Mouse (Mus musculus) cerebellum, adult 9-11 months (tissue): Measurements from ENCODE around the gene Abhd18.
"Not testable (repeated sequence)": the region's sequence is repeated elsewhere in the genome, so short reads cannot be mapped to it uniquely, and the experiment has no call there.

ENCODE experiments used
- DNase-seq: peaks from one replicate; pipeline ENCODE4 v3.0.0; 2022

Gene Abhd18

DNA sequence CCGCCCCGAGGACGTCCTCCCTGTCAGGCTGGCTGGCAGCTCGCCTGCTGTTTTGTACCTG, at the start of gene Abhd18:
Gene Abhd18 (plus strand): TSS at position 14 of the 61 bp plus-strand sequence.
- not testable (repeated sequence) for DNase-seq

GRCm38 (mm10) chr3:40798054-40798453, 48.7 kb upstream of the Abhd18 start:
- DNase-seq: no peak

- peak; percentile 18 for DNase-seq
Observed at GRCm38 (mm10) chr3:40798500-40798899, 48.3 kb upstream of the Abhd18 start.

DNA sequence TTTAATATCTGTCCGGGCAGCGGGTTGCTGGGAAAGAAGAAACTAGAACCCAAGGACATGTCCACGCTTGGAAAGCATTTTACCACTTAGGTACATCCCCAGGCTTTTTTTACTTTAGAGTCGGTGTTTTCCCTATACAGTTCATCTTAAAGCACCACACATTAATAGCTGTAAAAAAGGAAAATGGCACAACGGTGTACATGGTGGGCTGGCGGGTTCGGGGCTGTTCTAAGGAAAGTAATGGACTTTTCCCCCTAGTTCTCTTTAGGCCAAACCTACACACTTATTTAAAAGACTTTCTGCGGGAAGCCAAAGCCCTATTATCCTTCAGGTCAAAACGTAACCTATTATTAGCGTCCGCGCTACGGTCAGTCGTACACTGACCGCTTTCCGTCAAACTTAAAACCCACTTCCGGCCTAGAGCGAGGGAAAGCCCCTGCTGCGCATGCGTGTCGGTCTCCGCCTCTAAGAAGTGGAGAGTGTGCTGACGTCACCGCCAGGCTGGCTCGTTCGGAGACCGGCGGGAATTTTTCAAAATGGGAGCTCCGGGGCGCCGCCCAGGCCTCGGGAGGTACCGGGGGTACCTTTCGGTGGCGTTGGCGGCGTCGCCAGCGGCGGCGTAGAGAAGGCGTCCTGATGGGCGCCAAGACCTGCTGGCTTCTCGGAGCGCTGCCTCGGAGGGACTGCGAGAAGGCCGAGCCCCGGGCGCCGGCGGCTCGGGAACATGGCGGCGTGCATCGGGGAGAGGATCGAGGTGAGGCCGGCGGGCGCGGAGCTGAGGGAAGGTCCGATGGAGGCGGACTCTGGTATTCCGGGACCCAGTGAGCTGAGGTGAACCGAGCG, 47.0 kb upstream of the Abhd18 start, which contains the start of gene Plk4:
Gene Plk4 (plus strand): TSS at position 490 of the 843 bp plus-strand sequence.
- DNase-seq: peak; percentile 95

DNA sequence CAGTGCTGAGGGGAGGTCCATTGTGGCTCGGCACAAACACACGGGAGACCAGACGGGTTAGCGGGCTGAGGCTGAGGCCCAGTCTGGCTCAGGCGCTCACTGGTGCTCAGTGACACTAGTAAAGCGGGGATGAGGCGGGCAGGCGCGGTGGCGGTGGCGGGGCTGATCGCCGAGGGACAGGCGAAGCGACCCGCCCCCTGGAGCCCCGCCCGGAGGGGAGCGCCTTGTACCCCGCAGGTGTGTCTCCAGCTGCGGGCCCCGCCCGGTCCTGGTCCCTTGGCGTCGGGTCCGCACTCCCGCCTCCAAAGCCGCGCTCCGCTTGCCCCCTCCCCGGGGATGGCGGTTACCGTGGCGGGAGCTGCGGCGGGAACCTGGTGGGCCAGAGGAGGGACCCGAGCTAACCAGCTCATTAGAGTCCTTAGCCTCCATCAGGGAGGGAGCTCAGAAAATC, 46.4 kb upstream of the Abhd18 start:
- DNase-seq: peak; percentile 57

- DNase-seq: no peak
Observed at GRCm38 (mm10) chr3:40806871-40807270, 39.9 kb upstream of the Abhd18 start.

DNA sequence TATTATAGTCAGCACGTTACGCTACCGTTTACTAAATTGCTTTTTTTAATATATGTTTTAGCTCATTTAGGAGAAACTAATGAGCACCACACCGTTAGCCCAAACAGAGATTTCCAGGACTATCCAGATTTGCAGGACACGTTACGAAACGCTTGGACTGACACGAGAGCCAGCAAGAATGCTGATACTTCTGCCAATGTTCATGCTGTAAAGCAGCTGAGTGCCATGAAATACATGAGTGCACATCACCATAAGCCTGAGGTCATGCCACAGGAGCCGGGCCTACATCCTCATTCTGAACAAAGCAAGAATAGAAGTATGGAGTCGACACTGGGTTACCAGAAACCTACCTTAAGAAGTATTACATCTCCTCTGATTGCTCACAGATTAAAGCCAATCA, 38.1 kb upstream of the Abhd18 start:
- no peak for DNase-seq

DNA sequence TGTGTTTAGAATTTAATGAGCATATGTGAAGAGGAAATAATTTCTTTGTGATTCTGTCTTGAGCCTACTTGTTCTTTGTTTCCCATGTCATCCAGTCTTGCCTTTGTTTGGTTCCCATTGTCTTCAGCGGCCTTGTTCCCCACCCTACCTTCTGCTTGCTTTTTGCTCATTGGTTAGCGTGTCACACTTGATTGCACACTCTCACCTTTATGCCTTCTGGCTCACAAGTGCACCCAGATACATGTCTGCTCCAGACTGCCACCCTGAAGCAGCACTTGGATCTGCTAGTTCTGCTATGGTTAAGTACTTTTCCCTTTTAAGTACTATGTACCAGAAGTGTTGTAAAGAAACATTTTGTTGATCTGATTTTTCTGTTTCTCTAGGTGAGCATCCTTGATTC, 36.9 kb upstream of the Abhd18 start:
- DNase-seq: no peak

- DNase-seq: no peak
Observed at GRCm38 (mm10) chr3:40813275-40813674, 33.5 kb upstream of the Abhd18 start.

DNA sequence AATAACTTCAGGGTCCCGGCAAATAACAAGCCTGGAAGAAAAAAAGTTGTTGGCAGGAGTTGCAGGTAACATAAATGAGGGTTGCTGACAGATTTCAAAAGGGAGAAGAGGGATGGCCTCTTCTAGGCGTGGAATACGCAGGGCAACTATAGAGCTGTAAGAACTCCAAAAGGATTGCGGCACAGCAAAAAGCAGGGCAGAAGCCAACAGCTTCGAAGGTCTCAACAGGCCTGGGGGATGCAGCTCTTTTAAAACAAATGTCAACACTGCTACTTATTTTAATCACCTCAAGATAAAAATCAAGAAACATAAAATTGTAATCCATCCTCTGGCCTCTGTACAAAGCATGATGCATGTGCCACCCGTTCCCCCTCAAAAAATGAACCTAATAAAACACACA, 1.2 kb upstream of the Abhd18 start:
- peak; percentile 46 for DNase-seq

DNA sequence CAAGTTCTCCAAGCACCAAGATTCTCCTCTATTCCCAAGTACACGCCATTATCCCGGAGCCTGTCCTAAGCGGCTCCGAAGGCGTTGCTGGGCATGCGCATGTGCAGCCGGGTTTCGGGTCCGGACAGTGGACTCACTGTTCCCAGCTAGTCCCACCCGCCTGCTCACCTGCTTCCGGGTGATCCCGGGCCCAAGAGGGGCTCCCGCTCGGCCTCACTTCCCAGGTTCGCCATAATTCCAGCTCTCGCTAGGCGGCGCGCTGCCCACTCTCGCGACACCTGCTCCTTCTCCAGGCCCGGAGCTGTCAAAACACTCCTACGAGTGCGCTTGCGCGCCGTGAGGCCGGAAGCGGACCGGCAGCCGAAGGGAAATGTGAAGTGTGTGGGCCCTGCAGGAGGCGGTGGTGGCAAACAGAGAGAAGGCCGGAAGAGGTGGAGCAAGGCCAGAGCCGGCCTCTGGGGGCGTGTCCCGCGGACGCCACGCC, 255 bp upstream of the Abhd18 start, which contains the start of gene Mfsd8:
Gene Mfsd8 (minus strand): TSS at position 414 of the 484 bp plus-strand sequence.
- peak; percentile 100 for DNase-seq

GRCm38 (mm10) chr3:40847018-40847417, 248 bp downstream of the Abhd18 start:
- peak; percentile 90 for DNase-seq

DNA sequence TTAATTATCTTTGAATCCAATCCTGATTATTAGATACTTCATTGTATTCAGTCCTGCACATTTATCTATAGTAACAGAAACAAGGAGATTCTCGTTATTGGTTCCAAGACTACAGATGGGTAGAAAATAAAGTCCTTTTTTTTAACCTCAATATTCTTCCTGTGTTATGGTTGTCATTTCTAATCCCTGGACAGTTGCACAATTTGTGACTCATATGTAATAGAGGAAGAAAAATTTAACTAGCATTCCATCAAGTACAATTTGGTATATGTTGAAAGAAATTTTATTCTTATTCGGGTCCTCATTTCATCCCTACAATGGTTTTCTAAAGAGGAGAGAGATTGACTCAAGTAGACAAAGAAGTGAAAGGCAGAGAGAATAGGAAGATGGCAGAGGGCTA, 1.2 kb downstream of the Abhd18 start:
- DNase-seq: not testable (repeated sequence)

DNA sequence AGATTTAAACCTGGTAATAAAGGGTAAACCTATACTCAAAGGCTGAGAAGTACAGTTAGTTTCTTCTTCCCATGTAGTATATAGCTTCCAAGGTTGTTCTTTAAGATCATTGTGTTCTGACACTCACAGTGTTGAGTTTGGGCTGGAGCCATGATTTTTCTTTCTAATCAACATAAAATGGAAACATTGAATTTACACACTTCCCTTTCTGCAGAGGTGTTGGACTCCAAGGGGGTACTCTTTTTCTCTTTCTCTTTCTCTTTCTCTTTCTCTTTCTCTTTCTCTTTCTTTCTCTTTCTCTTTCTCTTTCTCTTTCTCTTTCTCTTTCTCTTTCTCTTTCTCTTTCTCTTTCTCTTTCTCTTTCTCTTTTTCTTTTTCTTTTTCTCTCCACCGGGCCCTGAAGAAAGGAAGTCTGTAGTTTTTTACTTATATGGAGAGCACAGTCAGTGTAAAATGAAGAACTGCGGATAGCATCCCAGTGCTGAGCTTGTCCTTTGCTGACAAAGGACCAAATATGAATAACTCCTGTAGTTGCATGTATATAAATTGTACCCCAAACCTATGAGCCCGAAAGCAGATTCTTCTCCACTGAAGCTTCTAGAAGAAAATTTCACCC, 6.5 kb downstream of the Abhd18 start:
- not testable (repeated sequence) for DNase-seq

DNA sequence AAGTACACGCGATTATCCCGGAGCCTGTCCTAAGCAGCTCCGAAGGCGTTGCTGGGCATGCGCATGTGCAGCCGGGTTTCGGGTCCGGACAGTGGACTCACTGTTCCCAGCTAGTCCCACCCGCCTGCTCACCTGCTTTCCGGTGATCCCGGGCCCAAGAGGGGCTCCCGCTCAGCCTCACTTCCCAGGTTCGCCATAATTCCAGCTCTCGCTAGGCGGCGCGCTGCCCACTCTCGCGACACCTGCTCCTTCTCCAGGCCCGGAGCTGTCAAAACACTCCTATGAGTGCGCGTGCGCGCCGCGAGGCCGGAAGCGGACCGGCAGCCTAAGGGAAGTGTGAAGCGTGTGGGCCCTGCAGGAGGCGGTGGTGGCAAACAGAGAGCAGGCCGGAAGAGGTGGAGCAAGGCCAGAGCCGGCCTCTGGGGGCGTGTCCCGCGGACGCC, 47.1 kb downstream of the Abhd18 start:
- DNase-seq: peak; percentile 100

- DNase-seq: not testable (repeated sequence)
Observed at GRCm38 (mm10) chr3:40894336-40894735, 47.6 kb downstream of the Abhd18 start.

- not testable (repeated sequence) for DNase-seq
Observed at GRCm38 (mm10) chr3:40902443-40902842, 55.7 kb downstream of the Abhd18 start, which contains the start of gene 1700034I23Rik. Gene 1700034I23Rik, minus strand, starts transcription at chr3:40902543.

- DNase-seq: no peak
Observed at GRCm38 (mm10) chr3:40938189-40938588, 91.4 kb downstream of the Abhd18 start.

DNA sequence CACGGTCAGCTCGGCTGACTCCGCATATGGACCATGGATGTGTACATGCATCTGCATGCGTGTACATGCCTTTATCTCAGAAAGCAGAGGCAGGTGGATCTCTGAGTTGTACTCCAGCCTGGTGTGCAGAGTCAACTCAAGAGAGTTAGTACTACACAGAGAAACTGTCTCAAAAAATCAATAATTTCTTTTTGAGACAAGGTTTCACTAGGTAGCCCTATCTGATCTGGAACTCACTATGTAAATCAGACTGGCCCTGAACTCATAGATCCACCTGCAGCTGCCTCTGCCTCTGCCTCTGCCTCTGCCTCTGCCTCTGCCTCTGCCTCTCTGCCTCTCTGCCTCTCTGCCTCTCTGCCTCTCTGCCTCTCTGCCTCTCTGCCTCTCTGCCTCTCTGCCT, 91.8 kb downstream of the Abhd18 start:
- no peak for DNase-seq

DNA sequence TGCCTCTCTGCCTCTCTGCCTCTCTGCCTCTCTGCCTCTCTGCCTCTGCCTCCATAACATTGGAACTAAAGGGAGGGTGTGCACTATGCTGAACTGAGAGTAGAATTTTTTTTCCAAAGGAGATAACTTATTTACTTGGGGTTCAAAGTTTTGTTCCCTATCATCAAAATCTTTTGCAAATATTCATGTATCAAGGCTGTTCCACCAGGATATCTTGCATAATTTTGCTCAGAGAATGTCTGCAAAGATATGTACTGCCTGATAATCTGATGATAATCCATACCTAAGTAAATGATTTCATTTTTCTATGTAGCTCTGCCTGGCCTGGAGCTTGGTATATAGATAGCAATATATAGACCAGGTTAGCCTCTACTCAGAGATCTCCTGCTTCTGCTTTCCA, 92.2 kb downstream of the Abhd18 start:
- DNase-seq: no peak

GRCm38 (mm10) chr3:40949170-40949902, 102.6 kb downstream of the Abhd18 start, which contains the start of gene Larp1b:
Gene Larp1b, plus strand, starts transcription at chr3:40949828.
- DNase-seq: peak; percentile 99

- peak; percentile 76 for DNase-seq
Observed at GRCm38 (mm10) chr3:40949903-40950600, 103.3 kb downstream of the Abhd18 start.
